Mouse (Mus musculus): Measurements from ENCODE around the gene Nlrp6. TPM values are rescaled to one million over a fixed set of nuclear protein-coding genes. Genes with fewer than 3 reads are reported as not detected.
A peak's percentile ranks its signal among the peaks of the same experiment; 100 is the strongest.

Gene Nlrp6
- polyA plus RNA-seq (2012; rRNA removed), result 0.32 and 0.71 TPM in 2 replicates

GRCm38 (mm10) chr7:140920418-140921029 is at the start of gene Nlrp6:
Gene Nlrp6 (plus strand): TSS chr7:140920902.
- H3K4me1 ChIP-seq (replicated peaks; ENCODE audit: control insufficient read depth, insufficient read depth, low read length), result peaks cover 9% of the 10 kb centered on the region
- H3K36me3 ChIP-seq (ENCODE audit: control insufficient read depth, insufficient read depth, low read length), result no peaks in the 10 kb centered on the region
- H3K27me3 ChIP-seq (ENCODE audit: control insufficient read depth, insufficient read depth, low read length), result peaks cover 4% of the 10 kb centered on the region; the same call in 1 of the 2 replicates
- no peak within 1 kb of the TSS for H3K4me3 ChIP-seq (ENCODE audit: control insufficient read depth, insufficient read depth, low read length)
- no peak for DNase-seq
- H3K27ac ChIP-seq (ENCODE audit: control insufficient read depth, insufficient read depth, low read length), result no peak within 1 kb of the TSS
- no peak for TF ChIP-seq CTCF (IDR thresholded peaks at IDR 0.05; ENCODE audit: borderline replicate concordance, control insufficient read depth, extremely low read depth, insufficient read depth, low read length, poor library complexity)
- TF ChIP-seq POLR2A (IDR thresholded peaks at IDR 0.05; ENCODE audit: control insufficient read depth, extremely low read depth, insufficient read depth, low read length, poor library complexity), result no peak
- WGBS, result 91% methylated on average over 8 of the region's 8 CpGs

GRCm38 (mm10) chr7:140874224-140874623 is 46.5 kb upstream of the Nlrp6 start:
- no peaks in the 10 kb centered on the region for H3K27me3 ChIP-seq (ENCODE audit: control insufficient read depth, insufficient read depth, low read length)

GRCm38 (mm10) chr7:140877364-140877763 is 43.3 kb upstream of the Nlrp6 start:
- H3K36me3 ChIP-seq (ENCODE audit: control insufficient read depth, insufficient read depth, low read length), result no peaks in the 10 kb centered on the region
- 55% methylated on average over 6 of the region's 6 CpGs for WGBS
- H3K4me1 ChIP-seq (replicated peaks; ENCODE audit: control insufficient read depth, insufficient read depth, low read length), result peaks cover 13% of the 10 kb centered on the region
- H3K27me3 ChIP-seq (ENCODE audit: control insufficient read depth, insufficient read depth, low read length), result no peaks in the 10 kb centered on the region
- TF ChIP-seq POLR2A (IDR thresholded peaks at IDR 0.05; ENCODE audit: control insufficient read depth, extremely low read depth, insufficient read depth, low read length, poor library complexity) (no peak), CTCF (IDR thresholded peaks at IDR 0.05; ENCODE audit: borderline replicate concordance, control insufficient read depth, extremely low read depth, insufficient read depth, low read length, poor library complexity) (no peak)
- H3K27ac ChIP-seq (ENCODE audit: control insufficient read depth, insufficient read depth, low read length), result no peak overlapping the region
- DNase-seq, result no peak
- H3K4me3 ChIP-seq (ENCODE audit: control insufficient read depth, insufficient read depth, low read length), result no peak overlapping the region

More at GRCm38 (mm10) chr7:140874224-140874623, 46.5 kb upstream of the Nlrp6 start:
- 6% methylated on average over 4 of the region's 4 CpGs for WGBS
- H3K4me3 ChIP-seq (ENCODE audit: control insufficient read depth, insufficient read depth, low read length), result no peak overlapping the region
- H3K4me1 ChIP-seq (replicated peaks; ENCODE audit: control insufficient read depth, insufficient read depth, low read length), result peaks cover 7% of the 10 kb centered on the region
- TF ChIP-seq POLR2A (IDR thresholded peaks at IDR 0.05; ENCODE audit: control insufficient read depth, extremely low read depth, insufficient read depth, low read length, poor library complexity) (no peak), CTCF (IDR thresholded peaks at IDR 0.05; ENCODE audit: borderline replicate concordance, control insufficient read depth, extremely low read depth, insufficient read depth, low read length, poor library complexity) (no peak)
- no peak for DNase-seq
- no peaks in the 10 kb centered on the region for H3K36me3 ChIP-seq (ENCODE audit: control insufficient read depth, insufficient read depth, low read length)
- H3K27ac ChIP-seq (ENCODE audit: control insufficient read depth, insufficient read depth, low read length), result no peak overlapping the region

GRCm38 (mm10) chr7:140879355-140879754 is 41.3 kb upstream of the Nlrp6 start:
- Histone ChIP-seq H3K27ac (ENCODE audit: control insufficient read depth, insufficient read depth, low read length) (peak overlapping the region; percentile 62; the same call in 1 of the 2 replicates), H3K4me1 (replicated peaks; ENCODE audit: control insufficient read depth, insufficient read depth, low read length) (peaks cover 17% of the 10 kb centered on the region), H3K36me3 (ENCODE audit: control insufficient read depth, insufficient read depth, low read length) (no peaks in the 10 kb centered on the region), H3K4me3 (ENCODE audit: control insufficient read depth, insufficient read depth, low read length) (no peak overlapping the region), H3K27me3 (ENCODE audit: control insufficient read depth, insufficient read depth, low read length) (no peaks in the 10 kb centered on the region)
- no peak for DNase-seq
- TF ChIP-seq CTCF (IDR thresholded peaks at IDR 0.05; ENCODE audit: borderline replicate concordance, control insufficient read depth, extremely low read depth, insufficient read depth, low read length, poor library complexity) (no peak), POLR2A (IDR thresholded peaks at IDR 0.05; ENCODE audit: control insufficient read depth, extremely low read depth, insufficient read depth, low read length, poor library complexity) (no peak)
- 13% methylated on average over 7 of the region's 7 CpGs for WGBS

GRCm38 (mm10) chr7:140880419-140880818 is 40.3 kb upstream of the Nlrp6 start:
- Histone ChIP-seq H3K4me1 (replicated peaks; ENCODE audit: control insufficient read depth, insufficient read depth, low read length) (peaks cover 17% of the 10 kb centered on the region), H3K27ac (ENCODE audit: control insufficient read depth, insufficient read depth, low read length) (no peak overlapping the region), H3K4me3 (ENCODE audit: control insufficient read depth, insufficient read depth, low read length) (no peak overlapping the region), H3K27me3 (ENCODE audit: control insufficient read depth, insufficient read depth, low read length) (no peaks in the 10 kb centered on the region), H3K36me3 (ENCODE audit: control insufficient read depth, insufficient read depth, low read length) (no peaks in the 10 kb centered on the region)
- whole genome bisulfite sequencing, result 49% methylated on average over 3 of the region's 3 CpGs
- TF ChIP-seq POLR2A (IDR thresholded peaks at IDR 0.05; ENCODE audit: control insufficient read depth, extremely low read depth, insufficient read depth, low read length, poor library complexity) (no peak), CTCF (IDR thresholded peaks at IDR 0.05; ENCODE audit: borderline replicate concordance, control insufficient read depth, extremely low read depth, insufficient read depth, low read length, poor library complexity) (no peak)
- no peak for DNase-seq

- 4% methylated on average over 8 of the region's 8 CpGs for WGBS
- Histone ChIP-seq H3K4me3 (ENCODE audit: control insufficient read depth, insufficient read depth, low read length) (no peak overlapping the region), H3K36me3 (ENCODE audit: control insufficient read depth, insufficient read depth, low read length) (peaks cover under 1% of the 10 kb centered on the region; the same call in 1 of the 2 replicates), H3K27ac (ENCODE audit: control insufficient read depth, insufficient read depth, low read length) (no peak overlapping the region), H3K4me1 (replicated peaks; ENCODE audit: control insufficient read depth, insufficient read depth, low read length) (peaks cover 17% of the 10 kb centered on the region), H3K27me3 (ENCODE audit: control insufficient read depth, insufficient read depth, low read length) (no peaks in the 10 kb centered on the region)
- TF ChIP-seq POLR2A (IDR thresholded peaks at IDR 0.05; ENCODE audit: control insufficient read depth, extremely low read depth, insufficient read depth, low read length, poor library complexity) (no peak), CTCF (IDR thresholded peaks at IDR 0.05; ENCODE audit: borderline replicate concordance, control insufficient read depth, extremely low read depth, insufficient read depth, low read length, poor library complexity) (no peak)
- DNase-seq, result no peak
Observed at GRCm38 (mm10) chr7:140880865-140881515, 39.7 kb upstream of the Nlrp6 start.
